Mouse (Mus musculus) CH12.LX (cell line): ENCODE results near the gene Svs1. TPM values are rescaled to one million over a fixed set of nuclear protein-coding genes. Genes with fewer than 3 reads are reported as not detected.

Source experiments
- DNase-seq: peaks from one replicate; pipeline ENCODE4 v3.0.0-alpha.2; 2013; ENCODE audit errors: extremely low read depth
- H3K27ac ChIP-seq: 2 replicates; pipeline ENCODE4 v1.5.1; 2012; ENCODE audit warnings: low read depth, mild to moderate bottlenecking, control low read depth, moderate library complexity; ENCODE audit not compliant: insufficient read depth
- H3K27me3 ChIP-seq: replicated peaks from 2 replicates; pipeline ENCODE3; 2012; ENCODE audit warnings: inconsistent platforms
- H3K36me3 ChIP-seq, 2 experiments: replicated peaks in 1 of 2; 2 replicates each; pipeline versions ENCODE3 to v1.6.1; 2012; ENCODE audit warnings: inconsistent platforms in 1 of 2, low read length in 1 of 2, mild to moderate bottlenecking in 1 of 2, mixed read lengths in 1 of 2, moderate library complexity in 1 of 2; ENCODE audit not compliant: control insufficient read depth in 1 of 2, insufficient read depth in 1 of 2
- H3K4me1 ChIP-seq, 2 experiments: 2 replicates each; pipeline ENCODE4 v1.6.1; 2012; ENCODE audit warnings: inconsistent platforms in 1 of 2, moderate library complexity in 1 of 2; ENCODE audit not compliant: insufficient read depth in 2 of 2, control insufficient read depth in 1 of 2
- H3K4me2 ChIP-seq: 2 replicates; pipeline ENCODE4 v1.6.1; 2012; ENCODE audit warnings: low read depth, mild to moderate bottlenecking, control low read depth; ENCODE audit not compliant: poor library complexity, insufficient read depth, severe bottlenecking
- H3K4me3 ChIP-seq, 3 experiments: fragments of 150-350 bp in 1 of 3; sonication (generic) in 1 of 3; replicated peaks in 1 of 3; 2 replicates each; pipeline versions ENCODE3 to v1.5.1; 2011 to 2012; ENCODE audit warnings: low read depth in 2 of 3, low read length in 2 of 3, mild to moderate bottlenecking in 2 of 3, moderate library complexity in 2 of 3, control low read depth in 1 of 3, improper control_type of control experiment in 1 of 3, inconsistent platforms in 1 of 3, mixed read lengths in 1 of 3; ENCODE audit not compliant: poor library complexity in 1 of 3
- H3K79me2 ChIP-seq: replicated peaks from 2 replicates; pipeline ENCODE4 v1.6.1; 2012; ENCODE audit warnings: mild to moderate bottlenecking, moderate library complexity; ENCODE audit not compliant: control insufficient read depth, poor library complexity, insufficient read depth, severe bottlenecking; ENCODE audit errors: extremely low read depth
- H3K9ac ChIP-seq: 2 replicates; pipeline ENCODE4 v1.6.1; 2012; ENCODE audit warnings: low read depth, mild to moderate bottlenecking, control low read depth, moderate library complexity; ENCODE audit not compliant: insufficient read depth
- H3K9me3 ChIP-seq: replicated peaks from 2 replicates; pipeline ENCODE3; 2012; ENCODE audit warnings: low read length, inconsistent platforms, mixed read lengths
- BHLHE40 ChIP-seq: IDR thresholded peaks from 2 replicates; pipeline ENCODE4 v1.6.1; 2011; ENCODE audit warnings: mild to moderate bottlenecking, low read depth, low read length, improper control_type of control experiment
- CHD2 ChIP-seq: IDR thresholded peaks from 2 replicates; pipeline ENCODE4 v1.6.1; 2011; ENCODE audit warnings: low read length, improper control_type of control experiment
- ELF1 ChIP-seq: IDR thresholded peaks from 2 replicates; pipeline ENCODE4 v1.6.1; 2014; ENCODE audit warnings: low read depth, mild to moderate bottlenecking, inconsistent platforms, low read length, improper control_type of control experiment
- EP300 ChIP-seq: IDR thresholded peaks from 2 replicates; pipeline ENCODE4 v1.6.1; 2011; ENCODE audit warnings: low read length, improper control_type of control experiment
- HCFC1 ChIP-seq: IDR thresholded peaks from 2 replicates; pipeline ENCODE4 v1.6.1; 2012; ENCODE audit warnings: low read depth, mild to moderate bottlenecking, inconsistent platforms, low read length, improper control_type of control experiment
- JUND ChIP-seq: conservative IDR thresholded peaks from 2 replicates; pipeline ENCODE4 v1.6.1; 2011; ENCODE audit warnings: low read depth, low read length, improper control_type of control experiment
- KAT2A ChIP-seq: IDR thresholded peaks from 2 replicates; pipeline ENCODE4 v1.6.1; 2012; ENCODE audit warnings: low read length, improper control_type of control experiment, inconsistent platforms; ENCODE audit not compliant: insufficient replicate concordance
- MAFK ChIP-seq: IDR thresholded peaks from 2 replicates; pipeline ENCODE4 v1.6.1; 2011; ENCODE audit warnings: low read length, improper control_type of control experiment; ENCODE audit not compliant: insufficient replicate concordance
- MAX ChIP-seq: IDR thresholded peaks from 2 replicates; pipeline ENCODE4 v1.6.1; 2011; ENCODE audit warnings: low read length, improper control_type of control experiment
- MEF2A ChIP-seq: IDR thresholded peaks from 2 replicates; pipeline ENCODE4 v1.6.1; 2014; ENCODE audit warnings: low read depth, mild to moderate bottlenecking, inconsistent platforms, low read length, improper control_type of control experiment, borderline replicate concordance
- NRF1 ChIP-seq: IDR thresholded peaks from 2 replicates; pipeline ENCODE4 v1.6.1; 2014; ENCODE audit warnings: low read depth, mild to moderate bottlenecking, inconsistent platforms, low read length, improper control_type of control experiment, moderate library complexity
- PAX5 ChIP-seq: IDR thresholded peaks from 2 replicates; pipeline ENCODE4 v1.6.1; 2012; ENCODE audit warnings: low read length, inconsistent platforms, mixed read lengths
- RAD21 ChIP-seq: IDR thresholded peaks from 2 replicates; pipeline ENCODE4 v1.6.1; 2011; ENCODE audit warnings: low read depth, mild to moderate bottlenecking, low read length, improper control_type of control experiment, moderate library complexity
- TCF12 ChIP-seq: IDR thresholded peaks from 2 replicates; pipeline ENCODE4 v1.6.1; 2014; ENCODE audit warnings: low read depth, mild to moderate bottlenecking, inconsistent platforms, low read length, improper control_type of control experiment
- UBTF ChIP-seq: IDR thresholded peaks from 2 replicates; pipeline ENCODE4 v1.6.1; 2012; ENCODE audit warnings: low read depth, mild to moderate bottlenecking, inconsistent platforms, low read length, improper control_type of control experiment, moderate library complexity
- USF1 ChIP-seq: IDR thresholded peaks from 2 replicates; pipeline ENCODE4 v1.6.1; 2014; ENCODE audit warnings: low read depth, mild to moderate bottlenecking, inconsistent platforms, low read length, improper control_type of control experiment
- USF2 ChIP-seq: conservative IDR thresholded peaks from 2 replicates; pipeline ENCODE4 v1.6.1; 2011; ENCODE audit warnings: low read depth, low read length, improper control_type of control experiment
- ZC3H11A ChIP-seq: IDR thresholded peaks from 2 replicates; pipeline ENCODE4 v1.6.1; 2012; ENCODE audit warnings: low read depth, mild to moderate bottlenecking, inconsistent platforms, low read length, improper control_type of control experiment
- ZNF384 ChIP-seq: IDR thresholded peaks from 2 replicates; pipeline ENCODE4 v1.6.1; 2012; ENCODE audit warnings: low read depth, low read length, improper control_type of control experiment, inconsistent platforms
- dilution Hi-C: fragments of 300-500 bp; cut with MboI; formaldehyde crosslinking; loops from 2 replicates; pipeline ENCODE4 v1.14.3; 2020; ENCODE audit warnings: low sequenced_read_pairs; ENCODE audit not compliant: extremely low pct_unique_long_range_greater_than_20kb, extremely low pct_ligation_motif_present
- in situ Hi-C: fragments of 300-500 bp; cut with MboI; formaldehyde crosslinking; loops from 3 replicates; pipeline ENCODE4 v1.14.3; 2019; ENCODE audit warnings: low sequenced_read_pairs, low pct_ligation_motif_present, low pct_unique_long_range_greater_than_20kb, mixed read lengths
- polyA plus RNA-seq: library from polyadenylated mRNA; unstranded; fragments of >175 nt; gene quantifications from 2 replicates; pipeline ENCODE4 v1.2.1, GENCODE M21; 2012; ENCODE audit warnings: low read depth; ENCODE audit not compliant: insufficient read length
- total RNA-seq, 2 experiments: library from RNA; depleted of rRNA; stranded (reverse); fragments of 300-350 nt in 1 of 2; fragments of >200 nt in 1 of 2; gene quantifications; 2 replicates each; pipeline ENCODE4 v1.2.3; 2012 to 2014

The Svs1 gene
- total and polyA plus RNA-seq, 3 experiments: not detected

DNA sequence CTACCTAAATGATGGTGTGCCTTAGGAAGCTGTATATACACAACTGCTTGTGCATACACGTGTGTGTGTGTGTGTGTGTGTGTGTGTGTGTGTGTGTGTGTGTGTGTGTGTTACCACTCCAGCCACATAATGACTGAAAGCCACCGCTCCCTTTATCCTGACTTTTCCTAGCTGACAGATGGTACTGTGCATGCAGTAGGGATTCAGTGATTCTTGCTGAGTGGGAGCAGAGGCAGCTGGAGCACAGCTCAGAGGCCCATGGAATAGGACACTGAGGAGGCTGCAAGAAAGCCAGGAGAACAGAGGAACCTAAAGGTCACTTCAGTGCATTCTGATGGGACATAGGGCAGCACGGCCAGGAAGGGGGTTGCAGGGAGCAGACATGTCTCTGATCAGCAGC, 4.4 kb upstream of the Svs1 start:
- TF ChIP-seq RAD21: no peak
- no peak for TF ChIP-seq EP300
- Histone ChIP-seq H3K4me2 (no peak overlapping the region), H3K4me3 (no peak overlapping the region), H3K79me2 (no peaks in the 10 kb centered on the region), H3K36me3 (no peaks in the 10 kb centered on the region), H3K27me3 (peaks cover 6% of the 10 kb centered on the region), H3K4me1 (no peaks in the 10 kb centered on the region), H3K9me3 (no peaks in the 10 kb centered on the region), H3K27ac (no peak overlapping the region), H3K9ac (no peak overlapping the region)
- in situ Hi-C loops: no loop called here
- dilution Hi-C loops: no loop called here
- no peak for DNase-seq

GRCm38 (mm10) chr6:48989971-48990370, 3.3 kb downstream of the Svs1 start:
- Histone ChIP-seq H3K9me3 (no peaks in the 10 kb centered on the region), H3K27me3 (peaks cover 1% of the 10 kb centered on the region), H3K4me2 (no peak overlapping the region), H3K4me3 (no peak overlapping the region), H3K4me1 (no peaks in the 10 kb centered on the region), H3K79me2 (no peaks in the 10 kb centered on the region), H3K27ac (no peak overlapping the region), H3K9ac (no peak overlapping the region), H3K36me3 (no peaks in the 10 kb centered on the region)
- in situ Hi-C loops: no loop called here
- dilution Hi-C loops: no loop called here
- DNase-seq: no peak
- TF ChIP-seq HCFC1: no peak
- no peak for TF ChIP-seq JUND
- TF ChIP-seq MEF2A: no peak
- no peak for TF ChIP-seq ZNF384
- no peak for TF ChIP-seq NRF1
- TF ChIP-seq USF2: no peak
- TF ChIP-seq UBTF: no peak
- TF ChIP-seq MAFK: no peak
- no peak for TF ChIP-seq KAT2A

DNA sequence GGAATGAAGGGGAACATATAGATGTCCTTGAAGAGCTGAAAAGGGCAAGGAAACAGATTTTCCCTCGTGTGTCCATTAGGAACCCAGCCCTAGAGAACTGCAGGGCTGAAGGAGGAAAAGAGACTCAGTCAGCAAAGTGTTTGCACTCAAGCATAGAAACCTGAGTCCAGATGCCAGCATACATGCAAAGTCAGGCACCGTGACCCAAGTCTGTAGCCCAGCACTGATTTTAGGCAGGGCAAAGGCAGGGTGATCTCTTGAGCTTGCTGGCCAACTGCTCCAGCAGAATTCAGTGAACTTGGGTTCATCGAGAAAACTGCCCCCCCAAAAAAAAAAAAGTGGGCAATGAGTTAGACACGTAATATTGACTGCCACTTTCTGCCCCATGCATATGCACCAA, 5.3 kb downstream of the Svs1 start:
- DNase-seq: no peak
- peaks cover 3% of the 10 kb centered on the region for H3K27me3 ChIP-seq
- H3K4me3 ChIP-seq: no peak overlapping the region
- in situ Hi-C loops: no loop called here
- H3K4me2 ChIP-seq: no peak overlapping the region
- H3K79me2 ChIP-seq: no peaks in the 10 kb centered on the region
- no peak overlapping the region for H3K9ac ChIP-seq
- dilution Hi-C loops: no loop called here
- no peak for TF ChIP-seq ZNF384
- no peak for TF ChIP-seq USF1
- no peak for TF ChIP-seq PAX5
- no peak for TF ChIP-seq MAX
- TF ChIP-seq TCF12: no peak
- no peak for TF ChIP-seq ZC3H11A
- TF ChIP-seq KAT2A: no peak
- no peak for TF ChIP-seq NRF1
- no peak for TF ChIP-seq CHD2
- TF ChIP-seq ELF1: no peak
- no peak for TF ChIP-seq BHLHE40
- no peaks in the 10 kb centered on the region for H3K9me3 ChIP-seq
- H3K4me1 ChIP-seq: no peaks in the 10 kb centered on the region
- H3K27ac ChIP-seq: no peak overlapping the region
- no peaks in the 10 kb centered on the region for H3K36me3 ChIP-seq
